Mouse (Mus musculus) bone marrow macrophage, adult 2 months (primary cell): Measurements from ENCODE around the gene D430019H16Rik.

Experiments used
- CTCF ChIP-seq: IDR thresholded peaks from 2 replicates; pipeline ENCODE4 v1.5.1; 2012; ENCODE audit warnings: low read depth, mild to moderate bottlenecking, low read length, moderate library complexity
- POLR2A ChIP-seq: IDR thresholded peaks from 2 replicates; pipeline ENCODE4 v1.6.1; 2012; ENCODE audit warnings: mild to moderate bottlenecking, low read depth, low read length, borderline replicate concordance

GRCm38 (mm10) chr12:105534842-105535241, 81.2 kb downstream of the D430019H16Rik start:
- TF ChIP-seq CTCF (no peak), POLR2A (no peak)
